Mouse (Mus musculus) CH12.LX (cell line): ENCODE measurements around the gene Gabra1.

Experiments
- CHD1 ChIP-seq: IDR thresholded peaks from 2 replicates; pipeline ENCODE4 v1.6.1; 2012; ENCODE audit warnings: low read depth, low read length, improper control_type of control experiment, inconsistent platforms
- CTCF ChIP-seq, 2 experiments: IDR thresholded peaks in 1 of 2; conservative IDR thresholded peaks in 1 of 2; 2 replicates each; pipeline ENCODE4 v1.5.1; 2011 to 2012; ENCODE audit warnings: low read depth in 2 of 2, low read length in 2 of 2, improper control_type of control experiment in 1 of 2, inconsistent platforms in 1 of 2, mild to moderate bottlenecking in 1 of 2, moderate library complexity in 1 of 2
- HCFC1 ChIP-seq: IDR thresholded peaks from 2 replicates; pipeline ENCODE4 v1.6.1; 2012; ENCODE audit warnings: low read depth, mild to moderate bottlenecking, inconsistent platforms, low read length, improper control_type of control experiment

GRCm38 (mm10) chr11:42179535-42179934, 3.2 kb downstream of the Gabra1 start:
- TF ChIP-seq CTCF (conservative IDR thresholded peaks at IDR 0.05 in 1 of 2, IDR thresholded peaks at IDR 0.05 in 1 of 2; ENCODE audit: low read depth in 2 of 2, low read length in 2 of 2): no peak
- no peak for TF ChIP-seq HCFC1
- no peak for TF ChIP-seq CHD1
